Mouse (Mus musculus) lung, postnatal 0 days (tissue): ENCODE measurements at regions not wholly inside any gene's neighbourhood (a gene's known extent, or its start where the extent isn't known, plus 50 kb on each side); places are given as distances from the start of the nearest gene placed in this dataset.
"Not testable (repeated sequence)": the region's sequence is repeated elsewhere in the genome, so short reads cannot be mapped to it uniquely, and the experiment has no call there.

Experiments used
- CTCF ChIP-seq: IDR thresholded peaks from 2 replicates; pipeline ENCODE4 v1.5.1; 2016; ENCODE audit warnings: antibody characterized with exemption, mild to moderate bottlenecking
- EP300 ChIP-seq: IDR thresholded peaks from 2 replicates; pipeline ENCODE4 v1.6.1; 2016; ENCODE audit warnings: antibody characterized with exemption, mild to moderate bottlenecking, control low read depth

- TF ChIP-seq CTCF, EP300: not testable (repeated sequence)
Measured at GRCm38 (mm10) chr8:100030358-100030757, 614.1 kb upstream of the Cdh8 start.
